Mouse (Mus musculus) spleen, adult 2 months (tissue): ENCODE data around the gene Gm5089.

Experiments used
- CTCF ChIP-seq: fragments of 200-500 bp; IDR thresholded peaks from 2 replicates; pipeline ENCODE4 v1.5.1; 2011; ENCODE audit warnings: mild to moderate bottlenecking, inconsistent platforms; ENCODE audit not compliant: insufficient read depth, insufficient read length, insufficient replicate concordance; ENCODE audit errors: extremely low read depth
- POLR2A ChIP-seq: fragments of 200-500 bp; IDR thresholded peaks from 2 replicates; pipeline ENCODE4 v1.6.1; 2011; ENCODE audit warnings: low read depth, low read length, inconsistent platforms

DNA sequence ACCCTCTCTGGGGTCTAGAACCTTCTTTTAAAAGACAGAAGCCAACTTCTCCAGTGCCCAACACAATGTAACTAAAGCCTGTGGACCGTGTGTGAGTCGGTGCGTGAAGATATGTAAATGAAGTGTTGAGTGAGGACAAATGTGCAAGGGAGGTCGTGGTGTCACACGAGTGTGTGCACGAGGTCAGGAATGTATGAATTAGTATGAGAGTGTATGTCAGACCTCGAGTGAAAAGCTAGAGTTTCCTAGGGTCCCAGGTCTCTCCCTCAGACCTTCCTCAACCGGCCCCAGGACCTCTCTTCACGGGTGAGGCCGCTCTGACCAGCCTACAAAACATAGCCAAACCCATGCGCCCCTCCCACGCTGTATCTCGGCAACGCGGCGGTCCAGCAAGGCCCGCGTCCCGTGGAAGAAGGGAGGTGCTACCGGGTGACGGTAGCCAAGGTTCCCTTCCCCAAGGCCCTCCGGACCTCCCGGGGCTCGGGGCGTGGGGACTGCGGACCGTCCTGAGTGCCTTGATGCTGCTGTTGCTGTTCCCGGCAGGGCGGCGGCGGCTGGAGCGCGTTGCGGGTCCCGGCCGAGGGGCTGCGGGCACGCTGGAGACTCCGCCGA is 12.3 kb upstream of the Gm5089 start:
- TF ChIP-seq POLR2A (no peak), CTCF (no peak)
